Mouse (Mus musculus) cerebellum, adult 2 months (tissue): ENCODE measurements around the gene Lin7a.

Experiments used
- CTCF ChIP-seq: fragments of 200-500 bp; IDR thresholded peaks from 2 replicates; pipeline ENCODE4 v1.5.1; 2011; ENCODE audit warnings: low read depth, mild to moderate bottlenecking, control low read depth, low read length, moderate library complexity, borderline replicate concordance; ENCODE audit not compliant: insufficient read depth
- POLR2A ChIP-seq: fragments of 200-500 bp; IDR thresholded peaks from 2 replicates; pipeline ENCODE4 v1.6.1; 2011; ENCODE audit warnings: low read length, control low read depth, borderline replicate concordance; ENCODE audit not compliant: insufficient read depth

GRCm38 (mm10) chr10:107229416-107229815 is 42.1 kb upstream of the Lin7a start:
- TF ChIP-seq CTCF (no peak), POLR2A (no peak)
